Mouse (Mus musculus) gastrocnemius, postnatal 10 days (tissue): ENCODE data around the gene Rhbdf2. TPM values are rescaled to one million over a fixed set of nuclear protein-coding genes. Genes with fewer than 3 reads are reported as not detected.

Source experiments
- DNase-seq: peaks from one replicate; pipeline ENCODE4 v3.0.0; 2021; ENCODE audit warnings: mixed read lengths
- total RNA-seq, 2 experiments: library from RNA; stranded (reverse); gene quantifications; 2 replicates each; pipeline ENCODE4 v1.2.3; 2021

Gene Rhbdf2
- total RNA-seq, 2 experiments from 2014 or later, result 5.2 to 8.4 TPM

- no peak for DNase-seq
Observed at GRCm38 (mm10) chr11:116659027-116659621, 32.3 kb upstream of the Rhbdf2 start.

- peak; percentile 16 for DNase-seq
Observed at GRCm38 (mm10) chr11:116658238-116658637, 31.4 kb upstream of the Rhbdf2 start.

DNA sequence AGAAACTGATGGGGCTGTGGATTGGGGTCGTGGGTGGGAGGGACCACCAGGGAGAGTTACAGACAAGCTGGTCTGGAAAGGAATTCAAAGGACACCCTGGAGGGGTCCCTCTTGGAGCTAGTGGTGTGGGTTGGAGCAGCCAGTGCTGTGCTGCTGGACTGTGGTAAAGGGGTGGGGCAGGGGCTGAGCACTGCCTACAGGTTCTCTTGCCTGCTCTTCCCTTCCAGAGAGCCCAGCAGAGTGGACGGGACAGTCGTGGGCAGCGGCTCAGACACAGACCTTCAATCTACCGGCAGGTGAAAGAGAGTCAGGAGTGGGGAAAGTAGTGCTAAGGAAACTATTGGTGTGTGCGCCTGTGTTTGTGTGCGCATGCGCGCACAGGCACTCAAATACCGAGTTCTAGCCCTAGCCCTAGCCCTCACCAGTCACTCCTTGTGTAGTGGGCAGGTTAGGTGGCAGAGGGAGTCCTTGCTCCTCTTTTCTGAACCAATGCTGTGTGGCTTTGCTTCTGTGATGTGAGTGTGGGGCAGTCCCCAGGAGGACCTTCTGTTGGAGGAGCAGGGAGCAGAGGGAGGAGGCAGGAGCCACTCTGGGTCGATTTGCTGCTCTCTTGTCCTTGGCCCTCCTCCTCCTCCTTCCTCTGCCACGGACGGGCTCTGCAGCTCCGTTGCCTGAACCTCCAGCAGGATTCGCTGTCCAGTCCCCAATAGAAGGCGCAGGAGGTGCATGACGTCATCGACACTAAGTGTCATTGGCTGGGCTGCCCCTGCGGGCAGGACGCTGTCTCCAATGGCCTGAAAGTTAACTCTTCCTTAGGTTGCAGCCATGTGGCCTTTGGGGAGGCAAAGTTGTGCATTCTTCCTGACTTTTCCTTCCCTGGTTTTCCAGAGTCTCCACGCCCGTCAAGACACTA, 30.7 kb upstream of the Rhbdf2 start:
- DNase-seq, result peak; percentile 84

DNA sequence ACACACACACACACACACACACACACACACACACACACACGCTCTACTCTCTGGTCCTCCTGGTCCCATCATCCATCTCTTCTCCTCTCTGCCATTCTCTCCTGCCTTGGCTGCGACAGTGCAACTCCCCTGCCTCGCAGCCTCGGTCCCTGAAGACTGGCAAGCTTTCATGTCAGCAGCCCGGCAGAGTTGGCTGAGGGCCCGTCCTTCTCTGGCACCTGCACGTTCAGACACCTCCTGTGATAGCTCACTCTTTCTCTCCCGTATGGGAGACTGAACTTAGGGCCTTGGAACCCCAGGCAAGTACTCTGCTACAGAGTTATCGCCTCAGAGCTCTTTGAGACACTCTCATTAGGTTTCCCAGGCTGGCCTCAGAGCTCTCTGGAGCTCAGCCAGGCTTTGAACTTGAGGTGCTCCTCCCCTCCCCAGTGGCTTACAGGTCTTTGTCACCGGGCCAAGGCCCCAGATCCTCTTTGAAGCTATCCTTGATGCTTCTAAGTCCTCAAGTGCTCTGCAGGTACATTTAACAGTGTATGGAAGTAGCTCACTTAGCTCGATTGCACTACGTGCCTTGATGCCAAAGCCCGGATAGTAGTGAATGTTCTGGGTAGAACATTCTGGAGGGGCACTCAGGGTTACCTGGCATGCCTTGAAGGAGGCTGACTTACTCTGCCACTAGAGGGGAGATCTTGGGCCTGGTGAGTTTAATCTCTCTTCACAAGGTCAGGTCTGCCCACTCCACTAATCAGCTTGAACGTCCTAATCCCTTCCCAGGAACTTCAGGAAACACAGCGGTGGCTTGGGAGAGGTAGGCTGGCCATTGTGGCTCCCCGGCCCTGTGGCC, 29.8 kb upstream of the Rhbdf2 start:
- peak; percentile 18 for DNase-seq

DNA sequence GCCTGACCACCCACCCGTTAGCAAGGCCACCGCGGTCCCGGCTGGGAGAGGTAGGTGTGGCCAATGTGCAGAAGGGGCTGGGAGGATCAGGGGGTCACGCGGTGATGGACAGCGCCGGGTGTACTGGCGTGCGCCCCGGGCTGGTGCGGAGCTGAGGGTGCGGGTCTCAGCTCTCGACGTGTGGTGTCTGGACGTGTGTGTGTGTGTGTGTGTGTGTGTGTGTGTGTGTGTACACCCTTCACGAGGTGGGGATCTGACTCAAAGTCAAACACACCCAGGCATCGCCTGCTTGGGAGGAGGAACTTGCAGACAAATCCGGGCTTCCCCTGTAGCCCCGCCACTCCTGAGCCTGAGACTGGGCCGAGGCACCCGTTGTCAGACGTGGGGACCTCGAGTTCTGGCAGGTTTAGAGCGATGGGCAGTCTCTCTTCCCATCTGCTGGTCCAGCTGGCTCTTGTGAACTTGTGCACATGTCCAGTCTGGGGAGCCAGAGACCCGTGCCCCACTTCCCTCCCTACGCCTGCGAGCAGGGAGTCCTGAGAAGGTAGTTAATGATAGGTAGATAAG, 27.5 kb upstream of the Rhbdf2 start, which contains the start of gene Cygb:
TSS of gene Cygb (minus strand) at position 59 of the 567 bp plus-strand sequence.
- DNase-seq, result peak; percentile 54

DNA sequence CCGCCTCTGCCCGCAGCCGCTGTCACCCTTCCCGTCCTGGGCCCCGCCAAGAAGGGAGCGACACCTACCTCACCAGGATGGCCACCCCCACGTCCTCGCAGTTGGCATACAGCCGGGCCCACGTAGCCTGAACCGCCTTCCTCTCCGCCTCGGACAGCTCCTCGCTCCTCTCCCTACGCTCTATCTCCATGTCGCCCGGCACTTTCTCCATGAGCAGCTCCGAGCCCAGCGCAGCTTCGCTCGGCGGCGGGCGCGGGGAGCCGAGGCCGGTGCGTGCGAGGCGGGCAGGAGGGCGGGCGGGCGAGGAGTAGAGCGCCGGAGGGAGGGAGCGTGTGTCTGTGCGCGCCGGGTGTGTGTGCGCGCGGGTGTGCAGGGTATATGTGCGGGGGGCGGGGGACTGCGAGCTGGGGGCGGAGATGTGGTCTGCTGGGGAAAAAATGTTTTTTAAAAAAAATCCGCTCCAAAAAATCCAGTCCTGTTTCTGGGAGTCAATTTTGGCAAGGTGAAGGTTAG, 26.9 kb upstream of the Rhbdf2 start:
- DNase-seq, result peak; percentile 61

GRCm38 (mm10) chr11:116653234-116653633, 26.4 kb upstream of the Rhbdf2 start, which contains the start of gene Prcd:
Gene Prcd (plus strand): TSS chr11:116653534.
- no peak for DNase-seq

DNA sequence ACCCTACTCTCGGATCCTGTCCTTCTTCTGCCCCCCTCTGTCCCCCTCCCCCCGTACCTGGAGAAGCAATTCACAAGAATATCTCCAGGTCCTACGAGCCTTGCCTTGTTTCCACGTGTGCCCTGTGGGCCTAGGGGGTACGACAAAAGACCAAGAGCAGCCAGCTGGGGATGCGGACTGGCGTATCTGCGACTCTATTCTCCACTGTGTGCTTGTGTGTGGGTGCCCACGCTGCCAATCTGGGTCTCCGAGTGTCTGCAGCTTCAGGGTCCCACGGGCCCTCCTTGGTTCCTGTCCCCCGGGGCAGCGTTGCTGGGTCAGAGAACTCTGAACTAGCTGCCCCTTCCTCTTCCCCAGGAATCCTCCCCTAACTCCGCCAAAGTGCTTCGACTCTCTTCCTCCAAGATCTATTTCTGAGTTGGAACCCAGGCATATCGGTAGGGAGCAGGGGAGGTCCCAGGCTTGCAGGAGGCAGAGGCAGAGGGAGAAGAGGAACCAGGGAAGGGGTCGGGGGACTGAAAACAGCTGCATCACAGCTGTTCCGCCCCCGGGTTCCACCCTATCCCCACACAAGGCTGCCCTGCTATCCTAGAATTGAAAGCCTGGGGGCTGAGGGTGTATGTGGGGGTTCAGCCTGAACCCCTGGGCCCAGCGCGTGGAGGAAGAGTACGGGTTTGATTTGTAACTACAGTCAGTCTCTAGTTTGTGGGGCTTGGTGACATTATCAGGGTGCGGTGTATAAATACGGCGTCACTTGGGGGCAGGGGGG, 25.7 kb upstream of the Rhbdf2 start:
- peak; percentile 10 for DNase-seq

DNA sequence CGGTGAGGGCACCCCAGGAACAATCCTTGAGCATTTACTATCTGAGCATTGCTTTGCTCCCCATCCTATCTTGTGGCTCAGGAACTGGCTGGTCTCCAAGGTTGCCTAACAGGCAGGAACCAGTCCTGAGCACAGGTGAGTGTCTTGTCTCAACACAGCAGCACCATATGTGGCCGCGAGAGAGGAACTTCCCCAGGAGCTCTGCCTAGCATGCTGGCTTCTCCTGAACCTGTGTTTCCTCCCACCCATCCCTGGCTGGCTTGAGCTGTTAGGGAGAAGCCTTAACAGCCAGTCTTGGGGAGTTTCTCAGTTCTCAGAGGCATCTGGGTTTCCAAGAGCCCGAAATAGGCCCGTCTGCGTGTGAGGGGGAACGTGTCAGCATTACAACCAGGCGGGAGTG, 24.5 kb upstream of the Rhbdf2 start:
- no peak for DNase-seq

- no peak for DNase-seq
Observed at GRCm38 (mm10) chr11:116650811-116651210, 24.0 kb upstream of the Rhbdf2 start.

- DNase-seq, result no peak
Observed at GRCm38 (mm10) chr11:116649711-116650337, 23.0 kb upstream of the Rhbdf2 start.

GRCm38 (mm10) chr11:116648976-116649375, 22.2 kb upstream of the Rhbdf2 start:
- peak; percentile 18 for DNase-seq

GRCm38 (mm10) chr11:116648213-116648921, 21.5 kb upstream of the Rhbdf2 start:
- DNase-seq, result peak; percentile 49

GRCm38 (mm10) chr11:116647340-116647991, 20.6 kb upstream of the Rhbdf2 start:
- DNase-seq, result peak; percentile 51

DNA sequence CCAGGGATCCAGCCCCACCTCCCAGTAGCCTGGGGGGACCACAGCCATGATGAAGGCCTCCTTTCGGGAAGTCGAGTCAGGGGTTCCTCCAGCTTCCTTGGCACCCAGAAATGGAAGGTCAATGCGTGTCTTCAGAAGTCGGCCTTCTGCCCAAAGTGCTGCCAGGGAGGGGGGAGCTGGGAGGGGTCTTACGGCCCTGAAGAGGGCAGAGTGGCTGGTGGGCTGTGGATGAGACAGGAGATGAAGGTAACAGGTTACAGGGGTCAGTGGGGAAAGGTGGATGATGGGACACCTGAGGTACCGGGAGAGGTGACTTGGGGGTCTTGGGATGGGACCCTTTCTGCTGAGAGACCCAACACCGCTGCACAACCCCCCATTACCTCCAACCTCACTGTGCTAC, 20.0 kb upstream of the Rhbdf2 start:
- peak; percentile 6 for DNase-seq

- DNase-seq, result no peak
Observed at GRCm38 (mm10) chr11:116646136-116646535, 19.3 kb upstream of the Rhbdf2 start.

DNA sequence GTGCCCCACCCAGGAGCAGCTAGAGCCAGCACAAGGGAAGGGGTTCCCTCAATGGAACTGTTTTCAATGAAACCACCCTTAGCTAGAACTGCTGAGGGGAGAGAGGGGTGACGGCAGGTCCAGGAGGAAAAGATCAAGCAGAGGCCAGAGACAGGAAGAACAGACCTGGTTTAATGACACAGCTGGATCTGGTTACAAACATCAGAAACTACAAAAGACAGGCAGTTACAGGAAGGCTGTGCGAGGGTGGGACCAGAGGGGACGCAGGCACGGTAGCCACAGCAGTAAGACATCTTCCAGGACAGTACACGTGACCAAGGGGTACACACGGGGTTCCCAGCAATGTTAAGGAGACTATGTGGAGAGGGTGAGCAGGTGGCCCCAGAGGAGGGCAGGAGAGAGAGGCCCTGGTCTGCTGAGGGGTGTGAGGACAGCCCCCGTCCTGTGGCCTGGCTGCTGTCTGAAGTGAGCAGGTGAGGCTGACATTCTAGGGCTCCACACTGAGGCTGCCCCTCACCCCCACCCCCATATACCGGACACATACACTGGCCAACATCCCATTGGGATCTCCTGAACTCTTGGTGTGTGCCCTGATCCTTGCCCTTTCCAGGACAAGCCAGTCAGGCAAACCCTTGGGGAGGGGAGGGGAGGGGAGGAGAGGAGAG, 18.8 kb upstream of the Rhbdf2 start:
- DNase-seq, result no peak

DNA sequence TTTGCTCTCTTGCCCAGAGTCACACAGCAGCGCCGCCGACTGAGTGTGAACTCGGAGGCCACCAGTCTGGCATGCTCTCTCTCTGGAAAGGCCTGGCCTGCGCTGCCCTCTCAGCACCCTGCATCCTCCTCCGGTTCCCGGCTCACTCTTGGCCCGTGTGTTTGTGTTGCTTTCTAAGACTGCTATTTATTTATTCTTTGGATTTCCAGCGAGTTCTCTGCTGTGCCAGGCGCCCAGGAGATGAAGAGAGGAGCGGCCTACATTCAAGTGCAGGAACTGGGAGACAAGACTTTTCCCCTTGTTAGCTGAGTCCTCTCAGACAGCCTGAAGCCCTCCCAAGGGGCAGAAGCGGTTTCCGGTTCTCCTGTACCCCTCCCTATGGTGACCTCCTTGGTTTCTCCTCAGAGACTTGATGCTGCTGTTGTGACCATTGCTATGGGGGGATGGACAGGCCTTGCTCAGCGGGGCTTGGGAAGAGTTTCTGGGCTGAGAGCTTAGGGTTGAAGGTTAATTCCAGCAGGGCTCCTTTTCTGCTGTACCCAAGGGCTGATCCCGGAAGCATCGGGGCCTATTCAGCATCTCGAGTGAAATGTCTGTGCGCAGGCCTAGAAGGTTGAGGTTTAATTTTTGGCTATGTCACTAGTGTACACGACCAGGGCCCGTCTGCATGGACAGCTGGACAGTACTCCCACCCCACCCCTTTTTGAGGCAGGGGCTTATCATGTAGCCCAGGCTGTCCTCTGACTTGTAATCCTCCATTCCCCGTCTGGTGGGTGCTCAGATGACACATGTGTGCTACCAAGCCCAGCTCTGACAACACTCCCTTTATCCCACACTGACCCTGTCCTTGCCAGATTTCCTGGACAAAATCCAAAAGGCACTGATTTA, 17.6 kb upstream of the Rhbdf2 start:
- DNase-seq, result peak; percentile 29
